Mouse (Mus musculus) small intestine, adult 2 months (tissue): Measurements from ENCODE around the gene Cyp2f2.

Experiments
- CTCF ChIP-seq: fragments of 200-500 bp; IDR thresholded peaks from 2 replicates; pipeline ENCODE4 v1.5.1; 2012; ENCODE audit warnings: low read depth, mild to moderate bottlenecking, control low read depth, inconsistent platforms, low read length, moderate library complexity, mixed read lengths; ENCODE audit not compliant: insufficient replicate concordance, insufficient read length; ENCODE audit errors: extremely low read depth
- POLR2A ChIP-seq: fragments of 200-500 bp; IDR thresholded peaks from 2 replicates; pipeline ENCODE4 v1.6.1; 2012; ENCODE audit warnings: low read depth, mild to moderate bottlenecking, control low read depth, inconsistent platforms, low read length, moderate library complexity

DNA sequence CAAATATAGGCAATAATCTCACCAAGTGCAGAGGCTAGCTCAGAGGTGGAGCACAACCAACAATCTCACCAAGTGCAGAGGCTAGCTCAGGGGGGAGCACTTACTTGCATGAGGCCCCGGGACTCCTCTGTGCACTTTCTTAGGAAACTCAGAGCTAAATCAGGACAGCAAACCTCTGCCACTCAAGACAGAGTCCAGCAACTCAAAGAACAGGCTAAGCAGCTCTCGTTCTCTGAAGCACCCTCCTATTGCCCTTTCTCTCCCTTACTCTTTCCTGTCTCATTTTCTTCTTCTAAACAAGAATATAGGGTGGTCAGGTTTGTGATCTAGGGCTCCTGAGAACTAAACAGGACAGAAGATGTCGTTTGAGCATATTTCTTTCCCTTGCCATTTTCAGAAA is 7.7 kb upstream of the Cyp2f2 start:
- no peak for TF ChIP-seq POLR2A
- no peak for TF ChIP-seq CTCF
